Mouse (Mus musculus) heart, postnatal 0 days (tissue): ENCODE data around the gene Hipk2. TPM values are rescaled to one million over a fixed set of nuclear protein-coding genes. Genes with fewer than 3 reads are reported as not detected.
A peak's percentile ranks its signal among the peaks of the same experiment; 100 is the strongest.
"Not testable (repeated sequence)": the region's sequence is repeated elsewhere in the genome, so short reads cannot be mapped to it uniquely, and the experiment has no call there.

Source experiments
- ATAC-seq: fragments of 200-750 bp; cut with Nextera tagmentation; 2 replicates; pipeline ENCODE4 v1.8.0; 2017; ENCODE audit warnings: low read depth, moderate number of reproducible peaks, moderate library complexity; ENCODE audit not compliant: insufficient read depth
- DNase-seq: peaks from one replicate; pipeline ENCODE4 v3.0.0-alpha.2; 2016; ENCODE audit warnings: low spot score
- H3K27ac ChIP-seq: fragments of 300-500 bp; sonication (generic); 2 replicates; pipeline ENCODE4 v1.5.1; 2014; ENCODE audit warnings: low read depth, mild to moderate bottlenecking
- H3K27me3 ChIP-seq: fragments of 300-500 bp; sonication (generic); 2 replicates; pipeline ENCODE4 v1.6.1; 2014; ENCODE audit warnings: low read length, mixed read lengths; ENCODE audit not compliant: control insufficient read depth, insufficient read depth
- H3K36me3 ChIP-seq: fragments of 300-500 bp; sonication (generic); replicated peaks from 2 replicates; pipeline ENCODE4 v1.6.1; 2014; ENCODE audit warnings: low read length, mixed read lengths; ENCODE audit not compliant: control insufficient read depth, insufficient read depth
- H3K4me1 ChIP-seq: fragments of 300-500 bp; sonication (generic); 2 replicates; pipeline ENCODE4 v1.6.1; 2014; ENCODE audit warnings: antibody characterized with exemption; ENCODE audit not compliant: control insufficient read depth, insufficient read depth
- H3K4me2 ChIP-seq: fragments of 300-500 bp; sonication (generic); 2 replicates; pipeline ENCODE4 v1.6.1; 2014; ENCODE audit warnings: low read depth, mild to moderate bottlenecking, low read length, moderate library complexity
- H3K4me3 ChIP-seq: fragments of 300-500 bp; sonication (generic); 2 replicates; pipeline ENCODE4 v1.5.1; 2014; ENCODE audit warnings: low read depth, low read length
- H3K9ac ChIP-seq: fragments of 300-500 bp; sonication (generic); replicated peaks from 2 replicates; pipeline ENCODE4 v1.6.1; 2014; ENCODE audit warnings: low read depth, low read length, mixed read lengths
- H3K9me3 ChIP-seq: fragments of 300-500 bp; sonication (generic); replicated peaks from 2 replicates; pipeline ENCODE4 v1.6.1; 2016; ENCODE audit warnings: low read length; ENCODE audit not compliant: control insufficient read depth
- CTCF ChIP-seq: IDR thresholded peaks from 2 replicates; pipeline ENCODE4 v1.5.1; 2016; ENCODE audit warnings: antibody characterized with exemption, control low read depth, low read depth
- EP300 ChIP-seq: IDR thresholded peaks from 2 replicates; pipeline ENCODE4 v1.6.1; 2016; ENCODE audit warnings: antibody characterized with exemption, low read depth
- whole genome bisulfite sequencing: fragments of 180-500 bp; shearing (Covaris S2); extraction: QIAGEN DNeasy Blood & Tissue Kit; methylation state at CpG from one replicate; pipeline ENCODE4 v1.1.7; 2014; 5-methylcytosine and 5-hydroxymethylcytosine counted together
- polyA plus RNA-seq: library from polyadenylated mRNA; unstranded; fragments of >200 nt; fragmentation: Nextera tagmentation; extraction: Ambion mirVana; gene quantifications from 2 replicates; pipeline ENCODE4 v1.2.1, GENCODE M21; 2015
- total RNA-seq: library from RNA; depleted of rRNA; stranded (reverse); fragments of >200 nt; gene quantifications from 2 replicates; pipeline ENCODE4 v1.2.3, GENCODE M21; 2014; ENCODE audit warnings: low replicate concordance

The Hipk2 gene
- total and polyA plus RNA-seq, 2 experiments from 2014 or later, result 9.8 to 45.0 TPM

DNA sequence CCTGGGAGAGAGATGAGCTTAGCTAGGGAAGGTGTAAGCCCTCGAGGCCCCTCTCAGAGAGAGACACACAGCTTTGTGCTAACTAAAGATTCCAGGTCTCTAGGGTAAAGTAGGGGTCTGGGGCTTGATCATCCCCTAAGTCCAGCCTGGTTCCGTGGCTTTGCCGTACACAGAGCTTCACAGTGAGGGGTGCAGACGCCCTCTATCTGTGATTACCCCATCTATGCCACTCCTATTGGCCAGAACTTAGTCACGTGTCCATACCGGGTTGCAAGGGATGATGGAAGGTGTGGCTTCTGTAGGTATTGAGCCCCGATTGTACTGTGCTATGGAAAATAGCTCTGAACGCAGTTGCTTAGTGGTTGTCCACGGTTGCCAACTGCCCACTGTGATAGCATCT is 198.3 kb downstream of the Hipk2 start:
- no peak for DNase-seq
- H3K4me1 ChIP-seq, result peaks cover 10% of the 10 kb centered on the region; the same call in 1 of the 2 replicates
- no peaks in the 10 kb centered on the region for H3K36me3 ChIP-seq
- H3K9ac ChIP-seq, result no peak overlapping the region
- H3K27me3 ChIP-seq, result 0 out of 2 replicates have a peak, but pooled peaks cover 4% of the 10 kb centered on the region
- no peak overlapping the region for H3K4me2 ChIP-seq
- no peak overlapping the region for H3K27ac ChIP-seq
- 79% methylated on average over 9 of the region's 9 CpGs for WGBS
- no peak overlapping the region for H3K4me3 ChIP-seq
- ATAC-seq, result no peak
- no peak for TF ChIP-seq EP300
- no peak for TF ChIP-seq CTCF
- no peaks in the 10 kb centered on the region for H3K9me3 ChIP-seq

DNA sequence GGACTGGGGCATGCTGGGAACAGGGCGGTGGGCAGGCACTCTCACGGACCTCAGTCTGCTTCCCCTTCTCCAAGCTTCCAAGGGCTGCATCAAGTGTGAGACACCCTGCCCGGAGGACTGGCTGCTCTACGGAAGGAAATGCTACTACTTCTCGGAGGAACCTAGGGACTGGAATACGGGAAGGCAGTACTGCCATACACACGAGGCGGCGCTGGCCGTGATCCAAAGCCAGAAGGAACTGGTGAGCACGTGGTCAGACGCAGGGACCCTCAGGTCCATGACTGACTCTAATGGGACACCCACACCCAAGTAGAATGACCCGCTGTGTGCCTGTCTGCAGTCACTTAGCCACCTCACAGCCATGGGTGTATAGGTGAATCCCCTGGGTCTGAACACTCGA is 199.2 kb downstream of the Hipk2 start:
- ATAC-seq, result no peak

DNA sequence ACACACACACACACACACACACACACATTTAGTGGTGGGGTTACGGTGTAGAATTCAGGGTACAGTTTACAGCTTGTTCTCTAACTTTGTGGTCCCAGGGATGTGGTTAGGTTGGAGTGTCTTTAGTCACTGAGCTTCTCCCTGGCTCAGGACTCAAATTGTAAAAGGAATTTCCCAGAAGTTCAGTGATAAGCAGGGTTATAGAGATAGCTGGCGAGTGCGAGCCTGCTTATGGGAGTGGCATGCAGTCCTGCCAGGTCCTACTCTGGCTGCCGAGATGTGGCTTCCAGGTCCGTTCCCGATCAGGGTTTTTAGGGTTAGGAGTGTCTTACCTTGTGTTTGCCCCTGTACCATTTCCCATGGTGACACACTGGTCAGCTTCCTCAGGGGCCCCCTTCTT is 199.7 kb downstream of the Hipk2 start:
- Histone ChIP-seq H3K9ac (no peak overlapping the region), H3K4me3 (no peak overlapping the region), H3K4me1 (peaks cover 10% of the 10 kb centered on the region; the same call in 1 of the 2 replicates), H3K9me3 (no peaks in the 10 kb centered on the region), H3K27me3 (0 out of 2 replicates have a peak, but pooled peaks cover 4% of the 10 kb centered on the region), H3K4me2 (peak overlapping the region; percentile 33; the same call in 1 of the 2 replicates), H3K36me3 (no peaks in the 10 kb centered on the region), H3K27ac (no peak overlapping the region)
- DNase-seq, result no peak
- no peak for TF ChIP-seq CTCF
- 25% methylated on average over 6 of the region's 6 CpGs for WGBS
- no peak for ATAC-seq

More for the DNA sequence above, 199.2 kb downstream of the Hipk2 start:
- no peak overlapping the region for H3K27ac ChIP-seq
- TF ChIP-seq CTCF (no peak), EP300 (no peak)
- 0 out of 2 replicates have a peak, but pooled peaks cover 4% of the 10 kb centered on the region for H3K27me3 ChIP-seq
- H3K4me2 ChIP-seq, result peak overlapping the region; percentile 33; the same call in 1 of the 2 replicates
- H3K36me3 ChIP-seq, result no peaks in the 10 kb centered on the region
- H3K9me3 ChIP-seq, result no peaks in the 10 kb centered on the region
- no peak overlapping the region for H3K9ac ChIP-seq
- peaks cover 10% of the 10 kb centered on the region; the same call in 1 of the 2 replicates for H3K4me1 ChIP-seq
- WGBS, result 60% methylated on average over 14 of the region's 14 CpGs
- H3K4me3 ChIP-seq, result no peak overlapping the region
- no peak for DNase-seq

DNA sequence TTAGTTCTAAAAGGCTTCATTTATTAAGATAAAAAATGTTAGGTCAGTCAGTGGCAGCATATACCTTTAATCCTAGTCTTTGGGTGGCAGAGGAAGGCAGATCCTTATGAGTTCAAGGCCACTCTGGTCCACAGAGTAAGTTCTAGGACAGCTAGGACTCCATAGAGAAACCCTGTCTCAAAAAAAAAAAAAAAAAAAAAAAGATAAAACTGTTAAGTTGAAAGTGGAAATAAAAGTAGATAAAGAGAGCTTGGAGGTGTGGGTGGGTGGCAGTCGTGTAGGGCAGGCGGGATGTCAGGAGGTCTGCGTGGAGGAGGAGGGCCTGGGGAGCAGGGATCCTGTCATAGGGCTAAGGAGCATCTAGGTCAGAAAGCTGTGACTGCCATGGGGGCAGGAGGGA is 204.0 kb downstream of the Hipk2 start:
- Histone ChIP-seq H3K4me1 (peaks cover 10% of the 10 kb centered on the region; the same call in 1 of the 2 replicates), H3K4me3 (no peak overlapping the region), H3K27ac (no peak overlapping the region), H3K9ac (no peak overlapping the region), H3K36me3 (no peaks in the 10 kb centered on the region), H3K27me3 (no peaks in the 10 kb centered on the region), H3K4me2 (no peak overlapping the region), H3K9me3 (no peaks in the 10 kb centered on the region)
- no peak for DNase-seq
- no peak for ATAC-seq
- 78% methylated on average over 3 of the region's 3 CpGs for WGBS
- no peak for TF ChIP-seq EP300
- no peak for TF ChIP-seq CTCF

DNA sequence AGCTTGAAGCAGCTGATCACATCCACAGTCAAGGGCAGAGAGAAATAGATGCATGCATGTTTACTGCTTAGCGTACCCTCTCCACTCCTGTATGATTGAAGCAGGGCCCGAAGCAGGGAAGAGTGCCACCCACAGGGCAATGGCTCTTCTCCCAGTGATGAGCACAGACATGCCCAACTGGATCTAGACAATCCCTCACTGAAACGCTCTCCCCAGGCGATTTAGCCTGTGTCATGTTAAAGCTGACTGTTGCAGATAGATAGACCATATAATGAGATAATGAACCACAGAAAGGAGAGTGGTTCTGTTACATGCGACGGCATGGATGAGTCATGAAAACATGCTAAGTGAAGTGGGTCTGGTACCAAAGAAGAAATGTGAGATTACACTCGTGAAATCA is 204.7 kb downstream of the Hipk2 start:
- peaks cover 3% of the 10 kb centered on the region; the same call in 1 of the 2 replicates for H3K4me1 ChIP-seq
- H3K36me3 ChIP-seq, result no peaks in the 10 kb centered on the region
- WGBS, result 80% methylated on average over 7 of the region's 7 CpGs
- no peaks in the 10 kb centered on the region for H3K27me3 ChIP-seq
- ATAC-seq, result no peak
- DNase-seq, result no peak
- H3K4me2 ChIP-seq, result no peak overlapping the region
- TF ChIP-seq CTCF (no peak), EP300 (no peak)
- H3K9ac ChIP-seq, result no peak overlapping the region
- H3K4me3 ChIP-seq, result no peak overlapping the region
- no peak overlapping the region for H3K27ac ChIP-seq
- H3K9me3 ChIP-seq, result no peaks in the 10 kb centered on the region

DNA sequence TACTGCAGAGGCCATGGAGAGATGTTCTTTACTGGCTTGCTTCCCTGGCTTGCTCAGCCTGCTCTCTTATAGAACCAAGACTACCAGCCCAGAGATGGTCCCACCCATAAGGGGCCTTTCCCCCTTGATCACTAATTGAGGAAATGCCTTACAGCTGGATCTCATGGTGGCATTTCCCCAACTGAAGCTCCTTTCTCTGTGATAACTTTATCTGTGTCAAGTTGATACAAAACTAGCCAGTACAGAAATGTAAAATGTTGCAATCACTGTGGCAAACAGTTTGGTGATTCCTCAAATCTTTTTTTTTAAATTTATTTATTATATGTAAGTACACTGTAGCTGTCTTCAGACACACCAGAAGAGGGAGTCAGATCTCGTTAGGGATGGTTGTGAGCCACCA is 205.5 kb downstream of the Hipk2 start:
- not testable (repeated sequence) for H3K4me1 ChIP-seq, H3K9ac ChIP-seq, H3K4me3 ChIP-seq, H3K9me3 ChIP-seq, H3K36me3 ChIP-seq, H3K4me2 ChIP-seq, H3K27me3 ChIP-seq, DNase-seq, H3K27ac ChIP-seq, ATAC-seq
- WGBS, result 91% methylated on average over 1 of the region's 1 CpGs
